Mouse (Mus musculus) myocyte (in vitro differentiated cells): ENCODE results near the gene Tmem170. TPM values are rescaled to one million over a fixed set of nuclear protein-coding genes. Genes with fewer than 3 reads are reported as not detected.

Experiments used
- H3K27me3 ChIP-seq: one replicate; pipeline ENCODE4 v1.6.1; 2011; ENCODE audit not compliant: control insufficient read depth, insufficient read depth, insufficient read length
- H3K36me3 ChIP-seq: one replicate; pipeline ENCODE4 v1.6.1; 2011; ENCODE audit not compliant: control insufficient read depth, insufficient read depth
- H3K4me2 ChIP-seq: one replicate; pipeline ENCODE4 v1.6.1; 2011; ENCODE audit warnings: low read depth, control low read depth
- H3K4me3 ChIP-seq: one replicate; pipeline ENCODE4 v1.5.1; 2011; ENCODE audit warnings: mild to moderate bottlenecking, control low read depth, moderate library complexity
- H3K79me2 ChIP-seq: one replicate; pipeline ENCODE4 v1.6.1; 2011; ENCODE audit not compliant: control insufficient read depth, insufficient read depth
- H3ac ChIP-seq: one replicate; pipeline ENCODE4 v1.6.1; 2011; ENCODE audit not compliant: control insufficient read depth, insufficient read length
- CEBPB ChIP-seq: IDR thresholded peaks from 2 replicates; pipeline ENCODE4 v1.6.1; 2011; ENCODE audit warnings: mild to moderate bottlenecking, moderate library complexity; ENCODE audit not compliant: poor library complexity, insufficient read depth, severe bottlenecking
- E2F4 ChIP-seq: IDR thresholded peaks from one replicate; pipeline ENCODE4 v1.6.1; 2011; ENCODE audit warnings: mild to moderate bottlenecking, control low read depth, moderate library complexity; ENCODE audit not compliant: insufficient read depth
- MAX ChIP-seq: IDR thresholded peaks from one replicate; pipeline ENCODE4 v1.6.1; 2011; ENCODE audit warnings: low read depth, mild to moderate bottlenecking, control low read depth
- MYOD1 ChIP-seq, 3 experiments: IDR thresholded peaks; one replicate each; pipeline ENCODE4 v1.6.1; 2011; ENCODE audit warnings: control low read depth in 2 of 3, low read depth in 2 of 3, mild to moderate bottlenecking in 2 of 3, moderate library complexity in 1 of 3; ENCODE audit not compliant: insufficient read length in 2 of 3, control insufficient read depth in 1 of 3
- MYOG ChIP-seq, 3 experiments: IDR thresholded peaks; one replicate each; pipeline ENCODE4 v1.6.1; 2011; ENCODE audit warnings: control low read depth in 2 of 3, low read depth in 2 of 3, mild to moderate bottlenecking in 2 of 3; ENCODE audit not compliant: insufficient read length in 2 of 3, control insufficient read depth in 1 of 3, insufficient read depth in 1 of 3
- POLR2A ChIP-seq: IDR thresholded peaks from one replicate; pipeline ENCODE4 v1.6.1; 2011; ENCODE audit warnings: low read depth, mild to moderate bottlenecking, control low read depth, moderate library complexity; ENCODE audit not compliant: insufficient read length
- POLR2AphosphoS2 ChIP-seq: IDR thresholded peaks from one replicate; pipeline ENCODE4 v1.6.1; 2011; ENCODE audit warnings: low read depth, control low read depth; ENCODE audit not compliant: insufficient read length
- REST ChIP-seq: IDR thresholded peaks from one replicate; pipeline ENCODE4 v1.6.1; 2011; ENCODE audit warnings: mild to moderate bottlenecking, control low read depth, moderate library complexity; ENCODE audit not compliant: insufficient read depth, insufficient read length
- SRF ChIP-seq: IDR thresholded peaks from one replicate; pipeline ENCODE4 v1.6.1; 2011; ENCODE audit warnings: low read depth; ENCODE audit not compliant: control insufficient read depth, insufficient read length
- TCF12 ChIP-seq: IDR thresholded peaks from one replicate; pipeline ENCODE4 v1.6.1; 2011; ENCODE audit warnings: mild to moderate bottlenecking, control low read depth; ENCODE audit not compliant: poor library complexity, insufficient read depth, severe bottlenecking
- TCF3 ChIP-seq: IDR thresholded peaks from one replicate; pipeline ENCODE4 v1.6.1; 2011; ENCODE audit warnings: low read depth, control low read depth; ENCODE audit not compliant: insufficient read length
- USF1 ChIP-seq: IDR thresholded peaks from one replicate; pipeline ENCODE4 v1.6.1; 2011; ENCODE audit warnings: low read depth, mild to moderate bottlenecking, control low read depth, moderate library complexity
- polyA plus RNA-seq: library from polyadenylated mRNA; unstranded; fragments of >200 nt; fragmentation: generic; extraction: Trizol; gene quantifications from one replicate; pipeline ENCODE4 v1.2.1, GENCODE M21; 2012; ENCODE audit warnings: missing spikeins

Gene Tmem170
- polyA plus RNA-seq, 1 experiment: 0.92 TPM

- H3K4me2 ChIP-seq: no peak overlapping the region
- H3K27me3 ChIP-seq: no peaks in the 10 kb centered on the region
- no peaks in the 10 kb centered on the region for H3K79me2 ChIP-seq
- H3K36me3 ChIP-seq: no peaks in the 10 kb centered on the region
- H3K4me3 ChIP-seq: no peak overlapping the region
- H3ac ChIP-seq: no peak overlapping the region
- TF ChIP-seq POLR2AphosphoS2: no peak
- TF ChIP-seq TCF3: no peak
- TF ChIP-seq USF1: no peak
- TF ChIP-seq REST: no peak
- no peak for TF ChIP-seq CEBPB
- TF ChIP-seq MAX: no peak
- TF ChIP-seq TCF12: no peak
- TF ChIP-seq MYOG (IDR thresholded peaks at IDR 0.05; ENCODE audit: control insufficient read depth in 1 of 3, insufficient read depth in 1 of 3, insufficient read length in 2 of 3, low read depth in 2 of 3): no peak
- no peak for TF ChIP-seq MYOD1 (IDR thresholded peaks at IDR 0.05; ENCODE audit: control insufficient read depth in 1 of 3, insufficient read length in 2 of 3, low read depth in 2 of 3)
These were observed 29.1 kb upstream of the Tmem170 start for GRCm38 (mm10) chr8:111905500-111906121.

GRCm38 (mm10) chr8:111902080-111902479 is 25.5 kb upstream of the Tmem170 start:
- Histone ChIP-seq H3K27me3 (no peaks in the 10 kb centered on the region), H3K36me3 (no peaks in the 10 kb centered on the region), H3K79me2 (no peaks in the 10 kb centered on the region), H3ac (no peak overlapping the region), H3K4me2 (no peak overlapping the region), H3K4me3 (no peak overlapping the region)
- TF ChIP-seq E2F4: no peak
- TF ChIP-seq REST: no peak
- peak; percentile 86 for TF ChIP-seq TCF3
- TF ChIP-seq MYOG (IDR thresholded peaks at IDR 0.05; ENCODE audit: control insufficient read depth in 1 of 3, insufficient read depth in 1 of 3, insufficient read length in 2 of 3, low read depth in 2 of 3): peak; percentile 95 to 100 (median 98)
- no peak for TF ChIP-seq SRF
- TF ChIP-seq CEBPB: no peak
- no peak for TF ChIP-seq USF1
- TF ChIP-seq MAX: no peak
- TF ChIP-seq POLR2AphosphoS2: no peak
- TF ChIP-seq MYOD1 (IDR thresholded peaks at IDR 0.05; ENCODE audit: control insufficient read depth in 1 of 3, insufficient read length in 2 of 3, low read depth in 2 of 3): peak; percentile 74 to 97 (median 90)
- peak; percentile 95 for TF ChIP-seq TCF12
- no peak for TF ChIP-seq POLR2A

- TF ChIP-seq MAX: no peak
- no peak for TF ChIP-seq USF1
- TF ChIP-seq CEBPB: no peak
- no peak for TF ChIP-seq REST
- TF ChIP-seq E2F4: no peak
- no peak for TF ChIP-seq TCF12
- no peak for TF ChIP-seq MYOD1 (IDR thresholded peaks at IDR 0.05; ENCODE audit: control insufficient read depth in 1 of 3, insufficient read length in 2 of 3, low read depth in 2 of 3)
- H3K4me2 ChIP-seq: no peak overlapping the region
- no peaks in the 10 kb centered on the region for H3K79me2 ChIP-seq
- no peaks in the 10 kb centered on the region for H3K27me3 ChIP-seq
- no peaks in the 10 kb centered on the region for H3K36me3 ChIP-seq
- no peak overlapping the region for H3K4me3 ChIP-seq
- no peak overlapping the region for H3ac ChIP-seq
These were observed 22.0 kb upstream of the Tmem170 start for GRCm38 (mm10) chr8:111898586-111898985.

GRCm38 (mm10) chr8:111894955-111895354 is 18.4 kb upstream of the Tmem170 start:
- H3K4me3 ChIP-seq: no peak overlapping the region
- no peaks in the 10 kb centered on the region for H3K36me3 ChIP-seq
- no peak overlapping the region for H3ac ChIP-seq
- peaks cover 11% of the 10 kb centered on the region for H3K27me3 ChIP-seq
- H3K4me2 ChIP-seq: no peak overlapping the region
- no peak for TF ChIP-seq POLR2AphosphoS2
- TF ChIP-seq REST: no peak
- TF ChIP-seq TCF3: no peak
- TF ChIP-seq MYOG (IDR thresholded peaks at IDR 0.05; ENCODE audit: control insufficient read depth in 1 of 3, insufficient read depth in 1 of 3, insufficient read length in 2 of 3, low read depth in 2 of 3): no peak
- no peaks in the 10 kb centered on the region for H3K79me2 ChIP-seq

GRCm38 (mm10) chr8:111892615-111893014 is 16.1 kb upstream of the Tmem170 start:
- peaks cover 14% of the 10 kb centered on the region for H3K27me3 ChIP-seq
- TF ChIP-seq USF1 (no peak), POLR2A (no peak), TCF12 (no peak), MYOG (IDR thresholded peaks at IDR 0.05; ENCODE audit: control insufficient read depth in 1 of 3, insufficient read depth in 1 of 3, insufficient read length in 2 of 3, low read depth in 2 of 3) (no peak), CEBPB (no peak), POLR2AphosphoS2 (no peak), TCF3 (no peak), MAX (no peak), REST (no peak), MYOD1 (IDR thresholded peaks at IDR 0.05; ENCODE audit: control insufficient read depth in 1 of 3, insufficient read length in 2 of 3, low read depth in 2 of 3) (no peak), E2F4 (no peak), SRF (no peak)

More at GRCm38 (mm10) chr8:111892615-111893014, 16.1 kb upstream of the Tmem170 start:
- Histone ChIP-seq H3K4me3 (no peak overlapping the region), H3ac (no peak overlapping the region), H3K79me2 (no peaks in the 10 kb centered on the region), H3K4me2 (no peak overlapping the region), H3K36me3 (no peaks in the 10 kb centered on the region)
